Mouse (Mus musculus) CH12.LX (cell line): Measurements from ENCODE around the gene Scp2.

Experiments used
- ELF1 ChIP-seq: IDR thresholded peaks from 2 replicates; pipeline ENCODE4 v1.6.1; 2014; ENCODE audit warnings: low read depth, mild to moderate bottlenecking, inconsistent platforms, low read length, improper control_type of control experiment
- ETS1 ChIP-seq: conservative IDR thresholded peaks from 2 replicates; pipeline ENCODE4 v1.6.1; 2012; ENCODE audit warnings: low read depth, mild to moderate bottlenecking, inconsistent platforms, low read length, improper control_type of control experiment, moderate library complexity

- TF ChIP-seq ELF1 (no peak), ETS1 (no peak)
Observed at GRCm38 (mm10) chr4:108052673-108053072, 92.1 kb downstream of the Scp2 start.
